Mouse (Mus musculus): ENCODE results near the gene AI182371.

Gene AI182371

GRCm38 (mm10) chr2:35069124-35069523 is 32.2 kb downstream of the AI182371 start:
- DNase-seq (ENCODE audit: low spot score in 2 of 2), result no peak

- DNase-seq (ENCODE audit: low spot score in 2 of 2), result no peak
Measured at GRCm38 (mm10) chr2:35067117-35067516, 34.2 kb downstream of the AI182371 start.

DNA sequence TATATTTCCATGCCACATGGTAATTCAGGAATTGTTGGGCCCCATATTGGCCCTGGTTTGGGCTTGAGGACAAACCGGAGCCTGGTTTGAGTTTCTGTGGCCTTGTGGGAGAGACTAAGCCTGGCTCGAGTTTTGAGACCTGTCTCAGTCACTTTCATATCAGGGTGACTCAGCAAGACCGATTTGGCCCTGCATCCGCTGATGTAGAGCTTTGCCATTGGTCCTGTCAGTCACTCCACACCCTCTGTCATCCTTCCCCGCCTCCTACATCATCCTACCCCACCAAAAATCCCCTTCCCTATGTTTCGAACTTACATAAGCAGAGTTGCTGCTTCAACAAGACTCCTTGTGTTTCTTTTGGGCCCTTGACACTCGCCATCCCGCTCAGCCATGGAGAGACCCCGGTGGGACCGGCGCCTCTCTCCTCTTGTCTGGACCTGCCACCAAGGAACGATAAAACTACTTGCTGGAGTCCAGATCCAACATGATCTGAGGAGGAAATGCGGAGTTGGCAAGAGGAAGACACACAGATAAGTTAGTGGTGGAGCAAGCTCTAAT is 34.7 kb downstream of the AI182371 start:
- DNase-seq (ENCODE audit: low spot score in 2 of 2), result no peak

DNA sequence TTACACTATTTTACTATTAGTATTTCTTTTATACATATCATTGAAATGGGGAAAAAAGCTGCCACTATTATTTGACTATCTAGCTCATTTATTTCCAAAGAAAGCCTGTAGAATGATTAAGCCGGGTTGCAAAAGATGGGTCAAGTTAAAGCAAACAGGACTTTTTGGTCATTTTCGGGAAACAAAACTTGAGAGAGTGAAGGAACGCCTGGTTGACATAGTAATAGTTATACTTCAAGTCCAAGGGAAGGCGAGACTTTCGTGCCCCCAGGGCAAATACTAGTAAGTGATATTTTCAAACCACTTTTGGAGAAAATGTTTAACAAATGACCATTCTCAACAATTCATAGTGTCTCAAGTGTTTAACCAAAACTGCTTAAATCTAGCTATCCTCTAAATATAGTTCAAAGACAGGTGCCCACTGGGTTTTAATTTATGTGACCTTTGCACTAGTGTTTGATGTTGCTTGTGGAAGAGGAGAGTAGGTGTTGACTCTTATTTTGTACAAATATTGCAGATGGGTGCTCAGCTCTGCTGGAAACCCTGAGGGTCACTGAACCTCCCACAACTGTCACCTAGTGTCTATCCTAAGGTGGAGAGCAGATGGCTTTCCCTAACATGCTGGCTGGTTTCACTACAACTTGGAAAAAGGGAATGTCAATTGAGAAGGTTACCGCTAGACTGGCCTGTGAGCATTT is 37.9 kb downstream of the AI182371 start:
- DNase-seq (ENCODE audit: low spot score in 2 of 2), result no peak

- DNase-seq (ENCODE audit: low spot score in 2 of 2), result no peak
Measured at GRCm38 (mm10) chr2:35061338-35061737, 40.0 kb downstream of the AI182371 start, which contains the start of gene Hc. Gene Hc (minus strand): TSS chr2:35061438.

DNA sequence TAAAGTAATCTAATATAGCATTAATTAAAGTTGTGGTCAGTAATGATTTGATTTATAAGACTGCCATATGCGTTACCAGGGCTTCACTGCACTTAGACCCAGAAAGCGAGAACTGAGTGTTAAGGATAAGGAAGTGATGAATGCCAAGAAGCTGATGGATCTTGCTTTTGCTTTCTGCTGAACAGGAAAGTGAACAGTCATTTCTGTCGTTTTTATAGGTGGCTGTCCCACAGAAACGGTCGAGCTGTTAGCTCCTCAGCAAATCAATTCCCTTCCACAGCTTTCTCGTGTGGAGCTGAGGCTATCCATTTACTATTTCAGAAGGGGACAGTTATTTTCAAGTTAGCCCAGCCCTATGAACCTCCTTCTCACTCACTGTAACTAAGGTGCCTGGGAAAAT is 40.4 kb downstream of the AI182371 start:
- no peak for DNase-seq (ENCODE audit: low spot score in 2 of 2)

DNA sequence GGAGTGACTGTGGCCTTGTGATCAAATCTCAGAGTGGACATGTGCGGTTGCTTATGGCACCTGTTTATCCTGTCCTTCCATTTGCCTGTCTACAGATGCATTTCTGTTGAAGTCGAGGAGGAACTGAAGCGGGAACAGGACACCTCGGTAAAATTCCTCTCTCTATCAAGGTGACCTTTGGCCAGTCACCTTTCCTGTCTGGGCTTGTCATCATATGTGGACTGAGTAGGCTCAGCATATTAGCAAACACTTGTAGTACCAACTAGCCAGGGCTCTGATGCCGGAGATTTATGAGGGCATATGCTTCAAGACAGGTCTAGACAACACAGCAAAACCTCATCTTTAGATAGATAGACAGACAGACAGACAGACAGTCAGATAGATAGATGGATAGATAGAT is 41.1 kb downstream of the AI182371 start:
- no peak for DNase-seq (ENCODE audit: low spot score in 2 of 2)

DNA sequence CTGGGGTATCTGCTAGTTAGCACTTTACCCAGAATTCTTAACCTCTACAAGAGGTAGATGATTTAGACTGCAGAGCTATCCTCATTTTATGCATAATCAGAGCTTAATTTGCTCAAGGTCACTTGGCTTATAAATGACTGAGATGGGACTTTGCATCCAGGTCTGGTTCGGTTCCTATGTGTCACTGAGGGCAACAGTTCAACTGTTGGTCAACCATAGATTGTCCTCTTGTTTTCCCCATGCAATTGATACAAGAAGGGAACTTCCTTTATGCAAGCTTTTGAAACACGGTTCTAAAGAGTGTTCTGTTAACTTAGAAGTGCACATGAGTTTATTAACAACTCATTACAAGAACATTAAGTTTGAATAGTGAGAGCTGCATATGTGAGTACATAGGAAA is 43.0 kb downstream of the AI182371 start:
- no peak for DNase-seq (ENCODE audit: low spot score in 2 of 2)

DNA sequence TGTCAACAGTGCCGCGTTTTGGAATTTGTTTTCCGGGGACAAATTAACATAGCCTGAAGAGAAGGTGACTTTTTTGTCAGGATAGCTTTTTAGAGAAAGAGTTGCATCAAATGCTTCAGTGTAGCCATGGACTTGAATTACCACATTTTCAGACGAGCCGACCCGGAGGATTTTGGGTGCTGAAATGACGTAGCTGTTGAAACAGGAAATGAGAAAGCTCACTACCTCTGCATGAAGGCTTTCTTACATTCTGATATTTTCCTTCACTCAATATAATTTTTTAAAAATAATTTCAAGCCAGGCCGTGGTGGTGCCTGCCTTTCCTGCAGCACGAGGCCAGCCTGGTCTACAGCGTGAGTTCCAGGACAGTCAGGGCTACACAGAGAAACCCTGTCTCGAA is 44.1 kb downstream of the AI182371 start:
- no peak for DNase-seq (ENCODE audit: low spot score in 2 of 2)

DNA sequence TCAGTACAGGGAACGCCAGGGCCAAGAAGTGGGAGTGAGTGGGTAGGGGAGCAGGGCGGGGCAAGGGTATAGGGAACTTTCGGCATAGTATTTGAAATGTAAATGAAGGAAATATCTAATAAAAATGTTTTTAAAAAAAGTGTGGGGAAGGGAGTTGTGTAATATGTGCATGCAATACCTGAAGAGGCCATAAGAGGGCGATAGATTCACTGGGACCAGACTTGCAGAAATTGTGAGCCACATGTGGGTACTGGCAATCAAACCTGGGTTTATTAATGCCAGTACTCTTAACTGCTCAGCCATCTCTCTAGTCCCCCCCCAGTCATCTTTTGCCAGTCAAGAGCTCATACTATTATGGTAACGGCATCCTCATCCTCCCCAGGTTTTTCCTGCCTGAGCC is 52.5 kb downstream of the AI182371 start:
- peak in 1 of 2 experiments; percentile 7 for DNase-seq (ENCODE audit: low spot score in 2 of 2)

DNA sequence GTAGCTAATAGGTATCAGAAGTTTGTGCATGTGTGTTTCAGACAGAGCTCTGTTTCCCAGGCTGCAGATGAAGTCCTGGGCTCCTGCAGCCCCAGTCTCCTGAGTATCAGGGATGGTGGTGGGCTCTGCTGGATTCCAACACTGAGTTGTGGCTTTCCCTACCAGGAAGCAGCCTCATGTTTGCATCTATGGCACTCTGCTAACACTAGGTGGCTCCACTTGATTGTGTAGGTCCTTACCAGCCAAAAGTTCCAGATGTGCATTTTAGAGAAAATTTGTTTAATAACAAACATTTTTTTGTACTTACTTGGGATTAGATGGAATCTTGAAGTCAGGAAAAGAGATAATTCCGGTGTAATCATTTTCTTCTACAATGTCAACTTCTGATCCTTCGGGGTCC is 56.4 kb downstream of the AI182371 start:
- DNase-seq (ENCODE audit: low spot score in 2 of 2), result no peak

DNA sequence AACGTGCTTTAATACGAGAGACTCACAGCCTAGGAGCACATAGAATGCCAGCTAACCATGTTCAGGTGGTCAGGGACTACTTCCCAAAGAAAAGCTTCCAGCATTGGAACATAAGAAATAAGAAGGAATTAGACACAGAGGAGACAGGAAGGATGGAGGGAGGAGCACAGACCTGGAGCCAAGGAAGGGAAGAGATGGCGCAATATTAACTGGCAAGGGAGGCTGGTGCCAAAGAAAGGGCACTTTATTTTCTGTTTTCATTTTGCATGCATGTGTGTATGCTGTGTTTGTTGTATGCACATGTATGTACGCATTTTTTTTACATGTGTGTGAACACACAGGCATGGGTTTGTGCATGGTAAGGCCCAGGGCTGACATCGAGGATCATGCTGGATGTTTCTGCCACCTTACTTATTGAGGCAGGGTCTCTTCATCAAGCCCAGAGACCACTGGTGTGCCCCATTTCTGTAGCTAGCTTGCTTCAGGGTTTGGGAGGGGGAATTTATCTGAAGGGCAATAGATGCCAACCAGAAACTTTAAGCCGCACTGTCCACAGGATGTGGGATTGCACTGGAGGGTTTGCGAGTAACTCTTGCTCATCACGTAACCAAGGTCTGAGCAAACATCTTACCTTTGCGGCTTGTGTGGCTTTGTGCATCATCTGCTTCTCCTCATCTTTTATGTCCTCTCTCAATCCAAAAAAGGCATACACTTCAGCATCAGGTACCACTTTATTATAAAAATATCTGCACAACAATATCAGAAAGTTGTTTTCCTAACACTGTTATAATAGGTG is 62.6 kb downstream of the AI182371 start:
- DNase-seq (ENCODE audit: low spot score in 2 of 2), result no peak
